Mouse (Mus musculus): ENCODE results near the gene Cdk14. TPM values are rescaled to one million over a fixed set of nuclear protein-coding genes. Genes with fewer than 3 reads are reported as not detected.

Cdk14 gene
- total RNA-seq, 2 experiments from 2014 or later, result 2.6 to 5.3 TPM

- DNase-seq, result no peak
- 0 out of 2 replicates have a peak overlapping the region, but pooled peaks have one; percentile 16 for H3K27ac ChIP-seq
- intact Hi-C loops (cut with DNase I), result no loop called here
- TF ChIP-seq CTCF (IDR thresholded peaks at IDR 0.05), result no peak
- no peak overlapping the region for H3K4me3 ChIP-seq
Observed at GRCm38 (mm10) chr5:5176052-5176451, 244.1 kb downstream of the Cdk14 start.

DNA sequence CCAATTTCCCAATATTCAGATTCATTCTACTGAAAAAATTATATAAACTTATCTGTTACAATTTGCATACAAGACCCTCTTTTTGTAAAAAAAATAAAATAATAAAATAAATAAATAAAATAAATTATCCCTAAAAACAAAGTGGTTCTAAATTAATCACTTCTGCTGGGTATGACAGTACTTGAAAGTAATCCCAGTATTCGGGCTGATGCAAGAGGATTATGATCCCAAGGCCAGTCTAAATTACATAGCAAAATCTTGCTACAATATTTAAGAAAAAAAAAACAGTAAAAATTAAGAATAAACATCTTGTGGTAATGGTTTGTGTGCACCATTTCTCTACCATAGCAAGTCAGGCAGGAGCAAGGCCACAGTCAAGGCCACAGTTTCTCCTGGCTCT, 244.5 kb downstream of the Cdk14 start:
- H3K4me3 ChIP-seq, result no peak overlapping the region
- H3K27ac ChIP-seq, result 0 out of 2 replicates have a peak overlapping the region, but pooled peaks have one; percentile 16
- DNase-seq, result no peak
- intact Hi-C loops (cut with DNase I), result no loop called here
- no peak for TF ChIP-seq CTCF (IDR thresholded peaks at IDR 0.05)

DNA sequence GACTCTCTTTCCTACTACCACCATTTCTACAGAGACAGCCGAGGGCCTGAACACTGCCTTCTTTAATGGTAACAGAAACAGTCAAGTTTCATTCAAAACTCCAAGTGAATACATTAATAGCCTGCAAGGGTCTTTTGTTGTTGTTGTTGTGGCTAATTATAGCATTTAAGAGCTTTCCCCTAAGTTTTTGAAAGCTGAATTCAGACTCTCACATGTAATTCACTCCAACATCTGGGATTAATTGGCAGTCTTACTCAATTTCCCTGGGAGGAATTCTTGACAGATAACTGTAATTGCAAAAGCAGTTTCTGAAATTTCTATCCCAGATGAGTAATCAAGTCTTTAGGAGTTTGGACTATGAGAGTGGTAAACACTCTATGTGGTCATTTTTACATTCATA, 245.0 kb downstream of the Cdk14 start:
- DNase-seq, result no peak
- no peak overlapping the region for H3K4me3 ChIP-seq
- no peak for TF ChIP-seq CTCF (IDR thresholded peaks at IDR 0.05)
- no peak overlapping the region for H3K27ac ChIP-seq
- intact Hi-C loops (cut with DNase I), result no loop called here

DNA sequence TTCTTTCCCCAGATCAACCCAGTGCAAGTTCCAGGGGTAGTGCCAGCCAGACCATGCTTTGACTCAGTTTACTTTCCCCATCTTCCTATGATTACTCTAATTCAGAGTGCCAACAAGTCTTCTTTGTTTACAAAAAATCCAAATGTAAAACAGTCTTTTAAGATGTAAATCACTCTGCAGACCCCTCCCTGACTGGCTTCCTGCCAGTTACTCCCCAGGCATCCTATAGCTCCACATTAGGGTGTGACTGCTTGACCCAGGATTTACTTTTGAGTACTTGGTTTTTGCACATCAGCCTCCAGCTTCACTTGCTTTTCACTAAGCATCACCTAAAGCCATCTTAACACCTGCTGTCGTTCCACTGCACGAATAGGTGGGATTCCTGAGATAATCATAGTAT, 254.0 kb downstream of the Cdk14 start:
- H3K27ac ChIP-seq, result no peak overlapping the region
- DNase-seq, result no peak
- no peak overlapping the region for H3K4me3 ChIP-seq
- no peak for TF ChIP-seq CTCF (IDR thresholded peaks at IDR 0.05)
- intact Hi-C loops (cut with DNase I), result no loop called here

DNA sequence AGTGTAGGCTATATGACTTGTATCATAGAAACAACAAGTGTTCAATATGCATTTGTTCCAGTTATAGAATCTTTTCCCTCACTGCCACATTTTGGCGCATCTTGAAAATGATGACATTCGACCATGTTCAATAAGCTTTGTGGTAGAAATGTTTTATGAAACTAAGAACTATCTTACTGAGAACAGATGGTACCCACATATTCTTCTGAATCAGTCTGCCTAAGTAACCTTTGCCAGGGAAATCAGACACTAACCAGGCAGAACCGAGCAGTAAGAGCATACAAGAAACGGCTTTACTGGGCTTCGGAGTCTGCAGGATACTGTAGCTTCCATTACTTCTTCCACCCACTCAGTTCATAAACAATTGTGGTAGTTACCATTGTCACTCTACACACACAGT, 255.8 kb downstream of the Cdk14 start:
- Histone ChIP-seq H3K27ac (no peak overlapping the region), H3K4me3 (no peak overlapping the region)
- TF ChIP-seq CTCF (IDR thresholded peaks at IDR 0.05), result no peak
- no peak for DNase-seq
- intact Hi-C loops (cut with DNase I), result no loop called here

- intact Hi-C loops (cut with DNase I), result no loop called here
Observed at GRCm38 (mm10) chr5:5163823-5164222, 256.3 kb downstream of the Cdk14 start.

GRCm38 (mm10) chr5:5159521-5159920, 260.6 kb downstream of the Cdk14 start:
- intact Hi-C loops (cut with DNase I), result no loop called here
- Histone ChIP-seq H3K4me3 (no peak overlapping the region), H3K27ac (no peak overlapping the region)
- no peak for DNase-seq
- TF ChIP-seq CTCF (IDR thresholded peaks at IDR 0.05), result no peak

More at GRCm38 (mm10) chr5:5163823-5164222, 256.3 kb downstream of the Cdk14 start:
- no peak for DNase-seq
- no peak for TF ChIP-seq CTCF (IDR thresholded peaks at IDR 0.05)
- no peak overlapping the region for H3K4me3 ChIP-seq
- H3K27ac ChIP-seq, result no peak overlapping the region

GRCm38 (mm10) chr5:5139855-5140254, 280.3 kb downstream of the Cdk14 start:
- no peak for TF ChIP-seq CTCF (IDR thresholded peaks at IDR 0.05)
- intact Hi-C loops (cut with DNase I), result no loop called here
- Histone ChIP-seq H3K4me3 (no peak overlapping the region), H3K27ac (no peak overlapping the region)
- DNase-seq, result peak; percentile 15

DNA sequence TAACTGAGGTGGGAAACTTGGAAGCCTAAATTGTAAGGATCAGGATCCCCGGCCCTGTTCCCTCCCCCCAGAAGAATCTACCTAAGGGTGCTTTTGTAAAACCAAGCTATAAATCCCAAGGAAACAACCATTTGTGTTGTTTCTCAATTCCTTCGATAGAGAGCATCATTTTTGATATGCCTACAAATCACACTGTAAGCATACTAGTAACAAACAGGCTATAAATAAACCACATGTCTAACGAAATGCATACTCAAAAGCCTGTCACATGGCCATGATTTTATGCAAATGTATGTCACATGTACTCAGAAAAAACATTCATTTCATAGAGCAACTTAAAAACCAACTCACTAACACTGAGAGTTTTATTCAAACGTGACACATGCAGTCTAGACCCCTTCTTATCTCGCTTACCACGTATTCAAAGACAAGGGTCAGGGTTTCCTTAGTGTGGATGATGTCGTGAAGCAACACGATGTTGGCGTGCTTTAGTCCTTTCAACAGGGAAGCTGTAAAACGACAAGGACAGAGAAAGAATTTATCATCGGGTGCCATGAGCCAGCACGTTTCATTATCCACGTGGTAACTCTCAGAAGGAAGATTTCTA, 285.1 kb downstream of the Cdk14 start:
- TF ChIP-seq CTCF (IDR thresholded peaks at IDR 0.05), result no peak
- no peak for DNase-seq
- intact Hi-C loops (cut with DNase I), result no loop called here
- H3K4me3 ChIP-seq, result no peak overlapping the region
- no peak overlapping the region for H3K27ac ChIP-seq

GRCm38 (mm10) chr5:5134143-5134904, 285.8 kb downstream of the Cdk14 start:
- no peak for DNase-seq
- no peak overlapping the region for H3K27ac ChIP-seq
- intact Hi-C loops (cut with DNase I), result no loop called here
- H3K4me3 ChIP-seq, result no peak overlapping the region
- no peak for TF ChIP-seq CTCF (IDR thresholded peaks at IDR 0.05)

- Histone ChIP-seq H3K27ac (no peak overlapping the region), H3K4me3 (no peak overlapping the region)
- TF ChIP-seq CTCF (IDR thresholded peaks at IDR 0.05), result no peak
- intact Hi-C loops (cut with DNase I), result no loop called here
- no peak for DNase-seq
Observed at GRCm38 (mm10) chr5:5128852-5129251, 291.3 kb downstream of the Cdk14 start.

GRCm38 (mm10) chr5:5124645-5125044, 295.5 kb downstream of the Cdk14 start:
- no peak overlapping the region for H3K27ac ChIP-seq
- intact Hi-C loops (cut with DNase I), result no loop called here
- TF ChIP-seq CTCF (IDR thresholded peaks at IDR 0.05), result no peak
- DNase-seq, result no peak
- H3K4me3 ChIP-seq, result no peak overlapping the region

- TF ChIP-seq CTCF (IDR thresholded peaks at IDR 0.05), result no peak
- no peak overlapping the region for H3K27ac ChIP-seq
- no peak for DNase-seq
- no peak overlapping the region for H3K4me3 ChIP-seq
- intact Hi-C loops (cut with DNase I), result loop anchor here (10.0 kb wide), 1 partner anchor 128 kb away; no protein-coding TSS in a partner anchor
Observed at GRCm38 (mm10) chr5:5116775-5117522, 303.2 kb downstream of the Cdk14 start.
